Mouse (Mus musculus) lung, embryonic 16.5 days (tissue): ENCODE measurements around the gene Pakap. TPM values are rescaled to one million over a fixed set of nuclear protein-coding genes. Genes with fewer than 3 reads are reported as not detected.

Experiments
- ATAC-seq: fragments of 200-750 bp; cut with Nextera tagmentation; 2 replicates; pipeline ENCODE4 v1.8.0; 2017; ENCODE audit warnings: low read depth, mild to moderate bottlenecking, moderate library complexity
- H3K27ac ChIP-seq: fragments of 300-500 bp; sonication (generic); 2 replicates; pipeline ENCODE4 v1.5.1; 2014; ENCODE audit warnings: mild to moderate bottlenecking, control low read depth, low read length
- H3K27me3 ChIP-seq: fragments of 300-500 bp; sonication (generic); 2 replicates; pipeline ENCODE4 v1.6.1; 2014; ENCODE audit warnings: low read depth, low read length, mixed read lengths; ENCODE audit not compliant: control insufficient read depth, insufficient read depth
- H3K36me3 ChIP-seq: fragments of 300-500 bp; sonication (generic); 2 replicates; pipeline ENCODE4 v1.6.1; 2014; ENCODE audit warnings: low read length; ENCODE audit not compliant: control insufficient read depth, insufficient read depth
- H3K4me1 ChIP-seq: fragments of 300-500 bp; sonication (generic); replicated peaks from 2 replicates; pipeline ENCODE4 v1.6.1; 2014; ENCODE audit warnings: low read length, mixed read lengths; ENCODE audit not compliant: control insufficient read depth, insufficient read depth
- H3K4me2 ChIP-seq: fragments of 300-500 bp; sonication (generic); 2 replicates; pipeline ENCODE4 v1.6.1; 2014; ENCODE audit warnings: low read depth, low read length, control low read depth
- H3K4me3 ChIP-seq: fragments of 300-500 bp; sonication (generic); 2 replicates; pipeline ENCODE4 v1.5.1; 2014; ENCODE audit warnings: mild to moderate bottlenecking, low read length, control low read depth
- H3K9ac ChIP-seq: fragments of 300-500 bp; sonication (generic); 2 replicates; pipeline ENCODE4 v1.6.1; 2014; ENCODE audit warnings: low read length, control low read depth
- H3K9me3 ChIP-seq: fragments of 300-500 bp; sonication (generic); 2 replicates; pipeline ENCODE4 v1.6.1; 2016; ENCODE audit warnings: low read length; ENCODE audit not compliant: control insufficient read depth
- WGBS: fragments of 180-500 bp; shearing (Covaris S2); extraction: QIAGEN DNeasy Blood & Tissue Kit; methylation state at CpG from one replicate; pipeline ENCODE4 v1.1.7; 2014; 5-methylcytosine and 5-hydroxymethylcytosine counted together
- polyA plus RNA-seq: library from polyadenylated mRNA; unstranded; fragments of >200 nt; fragmentation: Nextera tagmentation; extraction: Ambion mirVana; gene quantifications from 2 replicates; pipeline ENCODE4 v1.2.1, GENCODE M21; 2015

Gene Pakap
- polyA plus RNA-seq, 1 experiment from 2014 or later: 50.0 TPM

DNA sequence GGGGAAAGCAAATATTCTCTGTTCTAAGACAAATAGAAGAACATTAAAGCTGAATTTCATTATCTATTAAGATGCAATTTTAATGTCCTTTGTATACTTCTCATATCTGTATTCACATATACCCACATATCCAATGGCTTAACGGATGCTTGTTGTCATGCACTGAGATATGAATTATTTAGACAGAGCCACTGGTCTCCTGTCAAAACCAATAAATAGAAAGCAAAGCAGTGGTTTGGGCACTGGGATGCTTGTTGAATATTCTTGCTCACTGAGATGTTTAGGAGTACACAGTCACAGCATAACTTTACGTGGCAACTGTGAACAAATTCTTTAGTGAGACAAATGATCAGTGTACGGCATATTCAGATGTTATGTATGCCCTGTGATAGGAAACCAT, 73.0 kb downstream of the Pakap start:
- Histone ChIP-seq H3K27me3 (no peaks in the 10 kb centered on the region), H3K4me2 (no peak overlapping the region), H3K27ac (no peak overlapping the region), H3K36me3 (no peaks in the 10 kb centered on the region), H3K4me3 (no peak overlapping the region), H3K9me3 (no peaks in the 10 kb centered on the region), H3K9ac (no peak overlapping the region), H3K4me1 (peaks cover 19% of the 10 kb centered on the region)
- no peak for ATAC-seq
- WGBS: 84% methylated on average over 3 of the region's 3 CpGs

- Histone ChIP-seq H3K27me3 (no peaks in the 10 kb centered on the region), H3K9me3 (no peaks in the 10 kb centered on the region), H3K27ac (no peak overlapping the region), H3K36me3 (peaks cover 5% of the 10 kb centered on the region; the same call in 1 of the 2 replicates), H3K4me1 (no peaks in the 10 kb centered on the region), H3K4me3 (no peak overlapping the region), H3K4me2 (no peak overlapping the region), H3K9ac (no peak overlapping the region)
- ATAC-seq: no peak
- WGBS: 70% methylated on average over 1 of the region's 1 CpGs
These were observed 83.0 kb downstream of the Pakap start for GRCm38 (mm10) chr4:57650994-57651393.

DNA sequence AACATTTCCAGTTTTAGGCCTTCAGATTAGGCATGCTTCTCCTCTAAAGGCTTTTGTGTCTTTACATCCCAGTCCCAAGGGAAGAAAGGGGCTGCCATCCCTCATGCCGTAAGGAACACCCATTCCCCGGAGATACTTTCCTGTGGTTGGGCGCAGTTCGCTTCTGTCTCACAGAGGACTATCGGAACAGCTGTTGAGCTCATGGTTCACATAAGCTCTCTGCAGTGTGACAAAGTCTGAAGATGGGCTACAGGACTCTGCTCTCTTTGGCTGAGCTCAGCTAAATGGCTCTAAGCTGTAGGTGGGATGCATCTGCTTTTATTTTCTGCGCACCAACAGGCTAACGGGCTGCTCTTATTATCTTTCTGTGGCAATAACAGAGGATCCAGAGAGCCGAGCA, 83.6 kb downstream of the Pakap start:
- H3K27ac ChIP-seq: no peak overlapping the region
- no peaks in the 10 kb centered on the region for H3K9me3 ChIP-seq
- no peak overlapping the region for H3K4me3 ChIP-seq
- no peaks in the 10 kb centered on the region for H3K4me1 ChIP-seq
- H3K36me3 ChIP-seq: peaks cover 8% of the 10 kb centered on the region; the same call in 1 of the 2 replicates
- no peak overlapping the region for H3K4me2 ChIP-seq
- no peak for ATAC-seq
- no peaks in the 10 kb centered on the region for H3K27me3 ChIP-seq
- H3K9ac ChIP-seq: no peak overlapping the region
- 89% methylated on average over 8 of the region's 8 CpGs for WGBS

DNA sequence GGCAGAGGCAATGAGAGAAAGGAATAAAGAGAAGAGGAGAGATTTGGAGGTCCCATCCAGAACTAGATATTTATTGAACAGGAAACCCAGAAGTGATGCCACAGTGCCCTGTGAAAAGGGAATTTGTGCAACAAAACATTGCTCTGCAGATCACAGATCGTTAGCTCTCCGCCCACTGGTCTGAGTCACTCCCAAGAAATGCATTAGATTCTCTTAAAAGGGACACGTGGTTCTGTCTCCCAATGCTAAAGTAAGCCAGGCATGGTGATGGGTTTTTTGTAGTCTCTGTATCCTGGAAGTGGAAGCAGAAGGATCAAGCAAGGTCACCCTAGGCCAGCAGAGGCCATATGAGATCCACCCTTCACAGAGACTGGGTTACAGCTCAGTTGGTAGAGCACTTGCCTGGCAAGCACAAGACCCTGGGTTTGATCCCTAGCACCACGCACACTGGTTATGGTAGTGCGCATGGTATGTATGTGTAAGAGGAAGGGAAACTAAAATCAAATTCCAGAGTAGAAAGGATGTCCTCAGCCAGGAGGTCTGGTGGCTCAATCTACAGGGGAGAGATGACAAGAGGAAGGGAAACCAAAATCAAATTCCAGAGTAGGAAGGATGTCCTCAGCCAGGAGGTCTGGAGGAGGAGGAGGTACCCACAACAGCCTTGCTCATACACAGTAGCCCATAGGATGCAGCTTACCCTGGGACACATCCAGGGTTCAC, 84.4 kb downstream of the Pakap start:
- Histone ChIP-seq H3K4me2 (no peak overlapping the region), H3K9ac (no peak overlapping the region), H3K36me3 (peaks cover 12% of the 10 kb centered on the region; the same call in 1 of the 2 replicates), H3K27ac (no peak overlapping the region), H3K4me3 (no peak overlapping the region), H3K4me1 (no peaks in the 10 kb centered on the region), H3K9me3 (no peaks in the 10 kb centered on the region), H3K27me3 (no peaks in the 10 kb centered on the region)
- WGBS: 81% methylated on average over 5 of the region's 5 CpGs
- ATAC-seq: no peak

- no peaks in the 10 kb centered on the region for H3K9me3 ChIP-seq
- no peak overlapping the region for H3K27ac ChIP-seq
- no peaks in the 10 kb centered on the region for H3K4me1 ChIP-seq
- no peak overlapping the region for H3K4me3 ChIP-seq
- H3K4me2 ChIP-seq: no peak overlapping the region
- WGBS: 36% methylated on average over 1 of the region's 1 CpGs
- ATAC-seq: no peak
- no peaks in the 10 kb centered on the region for H3K27me3 ChIP-seq
- 0 out of 2 replicates have a peak, but pooled peaks cover 9% of the 10 kb centered on the region for H3K36me3 ChIP-seq
- no peak overlapping the region for H3K9ac ChIP-seq
These were observed 88.0 kb downstream of the Pakap start for GRCm38 (mm10) chr4:57655966-57656365.

DNA sequence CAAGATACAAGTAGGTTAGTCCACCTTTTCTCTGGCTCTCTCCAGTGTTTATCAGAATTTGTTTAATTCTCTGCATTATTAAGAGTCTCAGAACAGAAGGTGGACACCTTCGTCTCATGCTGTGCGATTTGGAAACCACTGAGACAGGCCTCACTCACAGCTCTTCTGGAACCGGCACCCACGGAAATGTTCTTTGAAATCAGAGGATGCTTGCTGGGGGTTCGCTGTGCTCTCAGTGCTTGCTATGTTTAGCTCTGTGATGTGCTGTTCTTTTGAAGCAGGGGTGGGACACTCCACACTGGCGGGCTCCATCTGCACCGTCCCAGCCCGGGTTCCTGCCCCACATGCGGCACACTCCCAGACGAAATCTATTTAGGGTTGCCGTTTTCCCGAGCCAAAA, 88.4 kb downstream of the Pakap start:
- WGBS: 86% methylated on average over 12 of the region's 12 CpGs
- no peaks in the 10 kb centered on the region for H3K27me3 ChIP-seq
- no peak for ATAC-seq

GRCm38 (mm10) chr4:57656861-57657260, 88.9 kb downstream of the Pakap start:
- ATAC-seq: no peak
- WGBS: 87% methylated on average over 3 of the region's 3 CpGs
- H3K27me3 ChIP-seq: no peaks in the 10 kb centered on the region
- no peak overlapping the region for H3K9ac ChIP-seq
- H3K27ac ChIP-seq: no peak overlapping the region
- no peaks in the 10 kb centered on the region for H3K4me1 ChIP-seq
- no peaks in the 10 kb centered on the region for H3K9me3 ChIP-seq
- no peak overlapping the region for H3K4me3 ChIP-seq
- H3K4me2 ChIP-seq: no peak overlapping the region
- H3K36me3 ChIP-seq: 0 out of 2 replicates have a peak, but pooled peaks cover 9% of the 10 kb centered on the region

More for the DNA sequence above, 88.4 kb downstream of the Pakap start:
- H3K9ac ChIP-seq: no peak overlapping the region
- H3K4me3 ChIP-seq: no peak overlapping the region
- H3K36me3 ChIP-seq: 0 out of 2 replicates have a peak, but pooled peaks cover 9% of the 10 kb centered on the region
- no peak overlapping the region for H3K27ac ChIP-seq
- H3K4me1 ChIP-seq: no peaks in the 10 kb centered on the region
- no peaks in the 10 kb centered on the region for H3K9me3 ChIP-seq
- no peak overlapping the region for H3K4me2 ChIP-seq

GRCm38 (mm10) chr4:57660470-57660869, 92.5 kb downstream of the Pakap start:
- Histone ChIP-seq H3K4me1 (no peaks in the 10 kb centered on the region), H3K9ac (no peak overlapping the region), H3K4me3 (no peak overlapping the region), H3K27ac (no peak overlapping the region), H3K4me2 (no peak overlapping the region), H3K27me3 (no peaks in the 10 kb centered on the region), H3K36me3 (0 out of 2 replicates have a peak, but pooled peaks cover 7% of the 10 kb centered on the region), H3K9me3 (no peaks in the 10 kb centered on the region)
- no peak for ATAC-seq
- 25% methylated on average over 4 of the region's 4 CpGs for WGBS

DNA sequence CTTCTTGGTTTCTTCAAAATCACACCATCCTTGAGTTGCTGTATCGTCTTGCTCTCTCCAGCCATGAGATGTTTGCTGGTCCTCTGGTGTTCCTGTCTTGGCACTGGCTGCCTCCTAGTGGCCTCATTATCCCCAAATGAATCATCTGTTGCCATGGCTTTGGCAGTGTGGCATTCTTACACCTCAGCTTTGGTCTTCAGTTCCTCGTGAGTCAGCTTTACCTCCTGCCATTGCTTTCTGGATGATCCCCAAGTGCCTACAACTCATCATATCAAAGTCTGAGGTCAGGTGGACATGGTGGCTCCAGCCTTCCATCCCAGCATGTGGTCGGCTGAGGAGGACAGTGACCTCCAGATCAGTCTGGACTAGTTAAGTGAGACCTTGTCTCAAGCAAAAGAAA, 98.1 kb downstream of the Pakap start:
- Histone ChIP-seq H3K27me3 (no peaks in the 10 kb centered on the region), H3K4me3 (no peak overlapping the region), H3K36me3 (no peaks in the 10 kb centered on the region), H3K4me2 (no peak overlapping the region), H3K27ac (no peak overlapping the region), H3K9ac (no peak overlapping the region), H3K9me3 (no peaks in the 10 kb centered on the region), H3K4me1 (no peaks in the 10 kb centered on the region; the same call in 1 of the 2 replicates)
- no peak for ATAC-seq
- 69% methylated on average over 3 of the region's 3 CpGs for WGBS
